Mouse (Mus musculus): ENCODE measurements around the gene Gm13212. TPM values are rescaled to one million over a fixed set of nuclear protein-coding genes. Genes with fewer than 3 reads are reported as not detected.

Gm13212 gene
- total RNA-seq (2023; ENCODE audit: inconsistent age) = 7.2 to 11.3 TPM (median 10.4 TPM) in 4 replicates

GRCm38 (mm10) chr4:145585078-145585477 lies at the start of gene Gm13212:
Gene Gm13212, plus strand, starts transcription at chr4:145585166.

GRCm38 (mm10) chr4:145670385-145670784 lies 85.4 kb downstream of the Gm13212 start, which contains the start of gene Zfp980:
Gene Zfp980, plus strand, starts transcription at chr4:145670685.

Other genes with a start within 250 kb of the Gm13212 start
- gene Zfp990, start 74.4 kb upstream of the Gm13212 start, total RNA-seq (2023; ENCODE audit: inconsistent age) = 3.5 to 5.9 TPM (median 5.2 TPM) in 4 replicates
- 0.35 to 1.1 TPM (median 0.56 TPM) in 4 replicates for gene Zfp980, start 85.5 kb downstream of the Gm13212 start, total RNA-seq (2023; ENCODE audit: inconsistent age)

Data from B cell, adult (primary cell).